Mouse (Mus musculus): ENCODE measurements around the gene Gm10053. TPM values are rescaled to one million over a fixed set of nuclear protein-coding genes. Genes with fewer than 3 reads are reported as not detected.
A peak's percentile ranks its signal among the peaks of the same experiment; 100 is the strongest.

Gene Gm10053
- total RNA-seq, 2 experiments from 2014 or later: 175 to 306 TPM

GRCm38 (mm10) chr19:24898737-24899577 lies 23.5 kb downstream of the Gm10053 start:
- ATAC-seq (replicated peaks; ENCODE audit: poor library complexity, severe bottlenecking): no peak

GRCm38 (mm10) chr19:24899578-24900544 lies 24.4 kb downstream of the Gm10053 start:
- peak; percentile 78 for ATAC-seq (replicated peaks; ENCODE audit: poor library complexity, severe bottlenecking)

- ATAC-seq (replicated peaks; ENCODE audit: poor library complexity, severe bottlenecking): no peak
These were observed 25.2 kb downstream of the Gm10053 start, which contains the start of gene Foxd4 for GRCm38 (mm10) chr19:24900581-24901220. Gene Foxd4 (minus strand): TSS chr19:24901197.

- ATAC-seq (replicated peaks; ENCODE audit: poor library complexity, severe bottlenecking): no peak
These were observed 26.2 kb downstream of the Gm10053 start for GRCm38 (mm10) chr19:24901666-24902065.

- no peak for ATAC-seq (replicated peaks; ENCODE audit: poor library complexity, severe bottlenecking)
These were observed 26.8 kb downstream of the Gm10053 start for GRCm38 (mm10) chr19:24902256-24902655.

- no peak for ATAC-seq (replicated peaks; ENCODE audit: poor library complexity, severe bottlenecking)
These were observed 27.3 kb downstream of the Gm10053 start for GRCm38 (mm10) chr19:24902821-24903220.

GRCm38 (mm10) chr19:24907655-24908054 lies 32.2 kb downstream of the Gm10053 start:
- ATAC-seq (replicated peaks; ENCODE audit: poor library complexity, severe bottlenecking): no peak

- ATAC-seq (replicated peaks; ENCODE audit: poor library complexity, severe bottlenecking): peak; percentile 68
These were observed 33.1 kb downstream of the Gm10053 start for GRCm38 (mm10) chr19:24908385-24909155.

GRCm38 (mm10) chr19:24920866-24921265 lies 45.4 kb downstream of the Gm10053 start:
- ATAC-seq (replicated peaks; ENCODE audit: poor library complexity, severe bottlenecking): no peak

Other genes starting within 250 kb of the Gm10053 start
- gene Tmem252, start 201.7 kb upstream of the Gm10053 start, total RNA-seq (2014; fragmentation: Nextera tagmentation): not detected in 2 replicates
- not detected in 2 replicates for gene Tmem252, start 201.7 kb upstream of the Gm10053 start, total RNA-seq (2017)
- gene Pgm5, start 13.8 kb upstream of the Gm10053 start, total RNA-seq (2014; fragmentation: Nextera tagmentation): not detected in 2 replicates
- not detected in 2 replicates for gene Pgm5, start 13.8 kb upstream of the Gm10053 start, total RNA-seq (2017)
- not detected in 2 replicates for gene Foxd4, start 25.5 kb downstream of the Gm10053 start, total RNA-seq (2014; fragmentation: Nextera tagmentation)
- gene Foxd4, start 25.5 kb downstream of the Gm10053 start, total RNA-seq (2017): not detected in 2 replicates
- 5.3 and 14.2 TPM in 2 replicates for gene Cbwd1, start 85.9 kb downstream of the Gm10053 start, total RNA-seq (2014; fragmentation: Nextera tagmentation)
- 24.6 and 37.7 TPM in 2 replicates for gene Cbwd1, start 85.9 kb downstream of the Gm10053 start, total RNA-seq (2017)
- 100 and 126 TPM in 2 replicates for gene Dock8, start 123.8 kb downstream of the Gm10053 start, total RNA-seq (2014; fragmentation: Nextera tagmentation)
- 46.1 and 58.8 TPM in 2 replicates for gene Dock8, start 123.8 kb downstream of the Gm10053 start, total RNA-seq (2017)

All from granulocyte monocyte progenitor cell, adult 5-6 weeks (primary cell).